Mouse (Mus musculus) central nervous system, embryonic 18 days (tissue): ENCODE measurements around the gene Birc2. TPM values are rescaled to one million over a fixed set of nuclear protein-coding genes. Genes with fewer than 3 reads are reported as not detected.

Experiments
- polyA plus RNA-seq: library from polyadenylated mRNA; depleted of rRNA; stranded (reverse); fragments of >200 nt; gene quantifications from 2 replicates; pipeline ENCODE4 v1.2.3, GENCODE M21; 2012; rRNA removed

The Birc2 gene
- polyA plus RNA-seq, result 36.3 and 38.5 TPM in 2 replicates

DNA sequence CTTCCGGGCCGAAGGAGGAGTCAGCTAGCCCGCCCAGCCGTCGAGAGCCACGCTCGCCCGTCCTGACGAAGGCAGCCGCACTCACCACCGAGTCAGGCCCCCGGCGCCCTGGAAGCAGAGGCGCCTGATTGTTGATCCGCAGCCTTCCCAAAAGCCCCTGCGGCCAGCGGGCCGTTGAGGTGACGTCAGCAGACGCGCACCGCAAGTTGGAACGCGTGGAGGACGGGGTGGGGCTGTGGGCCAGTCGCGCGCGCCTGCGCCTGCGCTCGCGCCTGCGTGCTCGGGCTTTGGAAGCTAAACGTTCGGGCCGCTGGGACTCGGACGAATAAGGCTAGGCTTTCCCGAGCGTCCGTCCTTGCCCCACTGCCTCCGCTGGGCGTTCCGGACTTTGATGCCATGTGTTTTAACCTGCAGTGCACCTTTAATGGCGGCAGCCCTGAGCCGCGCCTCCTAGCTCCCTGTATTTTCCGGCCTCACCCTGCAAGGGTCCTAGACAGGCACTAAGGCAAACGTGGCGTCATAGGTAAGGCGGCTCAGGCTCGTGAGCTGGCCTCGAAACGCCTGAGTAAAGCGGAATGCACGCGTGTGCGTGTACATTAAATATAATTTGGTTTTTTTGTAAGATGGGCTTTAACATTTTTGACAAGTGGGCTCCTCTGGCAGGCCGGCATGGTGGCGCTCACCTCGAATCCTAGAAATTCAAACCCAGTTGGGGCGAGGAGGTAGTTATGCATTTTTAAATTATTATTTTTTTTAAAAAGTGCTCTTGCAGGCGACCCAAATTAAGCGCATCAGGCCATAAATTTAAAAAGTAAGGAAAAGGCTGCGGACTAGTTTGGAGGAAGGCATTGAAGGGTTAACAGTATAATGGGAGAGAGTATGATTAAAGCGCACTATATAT is at the start of gene Birc2:
Birc2 (minus strand) TSS at position 160 of the 901 bp plus-strand sequence.

DNA sequence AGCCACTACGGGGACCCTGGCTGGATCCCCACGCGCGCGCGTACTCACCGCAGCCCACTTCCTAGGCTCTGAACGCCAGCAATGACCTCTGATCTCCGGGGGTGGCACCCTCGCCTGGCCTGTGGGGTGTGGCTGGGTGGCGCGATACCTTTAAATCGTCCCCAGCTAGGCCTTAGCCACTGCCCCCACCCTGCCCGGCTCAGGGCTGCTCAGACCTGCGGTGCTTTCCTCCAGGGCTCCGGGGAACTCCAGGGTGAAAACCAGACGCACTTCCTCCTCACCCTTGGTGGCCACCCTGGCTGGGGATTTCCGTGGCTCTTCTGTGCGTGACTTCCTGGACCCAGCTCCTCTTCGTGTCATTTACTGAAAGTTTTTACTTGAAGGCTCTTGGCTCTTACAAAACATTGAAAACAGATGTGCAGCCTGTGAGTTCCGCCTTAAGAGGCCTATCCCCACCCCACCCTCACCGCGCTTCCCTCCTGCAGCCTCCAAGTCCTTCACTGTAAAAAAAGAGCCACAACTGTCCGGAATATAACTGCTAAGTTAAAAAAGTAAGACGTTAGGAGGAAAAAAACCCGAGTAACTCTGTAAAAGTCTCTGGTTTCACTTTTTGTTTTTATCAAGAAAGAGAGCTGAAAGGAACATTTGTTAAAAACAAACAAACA is 36.0 kb upstream of the Birc2 start, which contains the start of gene Birc3:
Birc3 (minus strand) TSS at position 412 of the 665 bp plus-strand sequence.

Other genes with a start within 250 kb of the Birc2 start
- not detected in 2 replicates for gene Mmp20, start 208.8 kb downstream of the Birc2 start, polyA plus RNA-seq
- 0.14 TPM in 1 of 2 replicates, not detected in the other for gene Mmp7, start 145.0 kb downstream of the Birc2 start, polyA plus RNA-seq
- gene Tmem123, start 73.0 kb downstream of the Birc2 start, polyA plus RNA-seq, result 17.6 and 18.1 TPM in 2 replicates
- gene Birc3, start 36.1 kb upstream of the Birc2 start, polyA plus RNA-seq, result 1.8 and 2.0 TPM in 2 replicates
- gene Yap1, start 167.5 kb upstream of the Birc2 start, polyA plus RNA-seq, result 7.2 and 8.2 TPM in 2 replicates
- 11.3 and 12.9 TPM in 2 replicates for gene Cfap300, start 205.8 kb upstream of the Birc2 start, polyA plus RNA-seq